Mouse (Mus musculus) thymus, adult 2 months (tissue): ENCODE data around the gene Csnk1g2. TPM values are rescaled to one million over a fixed set of nuclear protein-coding genes. Genes with fewer than 3 reads are reported as not detected.

Source experiments
- DNase-seq: peaks from one replicate; pipeline ENCODE4 v3.0.0; 2021
- H3K27ac ChIP-seq: fragments of 200-500 bp; 2 replicates; pipeline ENCODE4 v1.5.1; 2012; ENCODE audit warnings: low read length, control low read depth; ENCODE audit not compliant: control insufficient read depth, insufficient read depth
- H3K27me3 ChIP-seq: fragments of 200-500 bp; 2 replicates; pipeline ENCODE4 v1.6.1; 2012; ENCODE audit warnings: mild to moderate bottlenecking, low read length, moderate library complexity, mixed read lengths; ENCODE audit not compliant: control insufficient read depth, insufficient read depth
- H3K36me3 ChIP-seq: fragments of 200-500 bp; 2 replicates; pipeline ENCODE4 v1.6.1; 2012; ENCODE audit warnings: mild to moderate bottlenecking, low read length, moderate library complexity; ENCODE audit not compliant: control insufficient read depth, insufficient read depth
- H3K4me1 ChIP-seq: fragments of 200-500 bp; replicated peaks from 2 replicates; pipeline ENCODE4 v1.6.1; 2012; ENCODE audit warnings: low read length; ENCODE audit not compliant: control insufficient read depth, insufficient read depth
- H3K4me3 ChIP-seq: fragments of 200-500 bp; 2 replicates; pipeline ENCODE4 v1.5.1; 2012; ENCODE audit warnings: mild to moderate bottlenecking, low read length, control low read depth, moderate library complexity; ENCODE audit not compliant: control insufficient read depth, insufficient read depth
- CTCF ChIP-seq: fragments of 200-500 bp; IDR thresholded peaks from 2 replicates; pipeline ENCODE4 v1.5.1; 2012; ENCODE audit warnings: mild to moderate bottlenecking, control low read depth, low read length, moderate library complexity, borderline replicate concordance; ENCODE audit not compliant: control insufficient read depth, poor library complexity, insufficient read depth; ENCODE audit errors: extremely low read depth
- POLR2A ChIP-seq: fragments of 200-500 bp; IDR thresholded peaks from 2 replicates; pipeline ENCODE4 v1.6.1; 2012; ENCODE audit warnings: mild to moderate bottlenecking, low read length, control low read depth, moderate library complexity; ENCODE audit not compliant: control insufficient read depth, poor library complexity, insufficient read depth; ENCODE audit errors: extremely low read depth
- WGBS: fragments of 180-500 bp; shearing (Covaris S2); methylation state at CpG from one replicate; pipeline ENCODE4 v1.1.7; 2018; 5-methylcytosine and 5-hydroxymethylcytosine counted together
- polyA plus RNA-seq: library from polyadenylated mRNA; depleted of rRNA; stranded (reverse); fragments of >200 nt; gene quantifications from 2 replicates; pipeline ENCODE4 v1.2.3, GENCODE M21; 2012

Csnk1g2 gene
- polyA plus RNA-seq, 1 experiment, result 492 TPM

GRCm38 (mm10) chr10:80678601-80679377 lies 56.2 kb downstream of the Csnk1g2 start:
- no peaks in the 10 kb centered on the region for H3K27me3 ChIP-seq
- DNase-seq, result no peak
- peaks cover 74% of the 10 kb centered on the region for H3K4me1 ChIP-seq
- 18% methylated on average over 10 of the region's 10 CpGs for WGBS
- no peaks in the 10 kb centered on the region for H3K36me3 ChIP-seq
- H3K27ac ChIP-seq, result peak overlapping the region; percentile 97
- TF ChIP-seq CTCF (no peak), POLR2A (no peak)
- peak overlapping the region; percentile 15 for H3K4me3 ChIP-seq

- Histone ChIP-seq H3K4me1 (peaks cover 71% of the 10 kb centered on the region), H3K4me3 (no peak overlapping the region), H3K27me3 (no peaks in the 10 kb centered on the region), H3K36me3 (no peaks in the 10 kb centered on the region; the same call in 1 of the 2 replicates), H3K27ac (peak overlapping the region; percentile 97)
- WGBS, result 55% methylated on average over 9 of the region's 9 CpGs
- TF ChIP-seq POLR2A (no peak), CTCF (no peak)
- no peak for DNase-seq
Measured at GRCm38 (mm10) chr10:80679556-80680259, 57.1 kb downstream of the Csnk1g2 start.

- H3K27ac ChIP-seq, result peak overlapping the region; percentile 6; the same call in 1 of the 2 replicates
- H3K4me3 ChIP-seq, result no peak overlapping the region
- no peak for DNase-seq
- WGBS, result 66% methylated on average over 2 of the region's 2 CpGs
- H3K4me1 ChIP-seq, result peaks cover 67% of the 10 kb centered on the region
- H3K27me3 ChIP-seq, result no peaks in the 10 kb centered on the region
- peaks cover 5% of the 10 kb centered on the region for H3K36me3 ChIP-seq
- TF ChIP-seq CTCF (no peak), POLR2A (no peak)
Measured at GRCm38 (mm10) chr10:80680260-80680696, 57.6 kb downstream of the Csnk1g2 start.

- Histone ChIP-seq H3K27ac (peak overlapping the region; percentile 94), H3K4me3 (no peak overlapping the region), H3K27me3 (no peaks in the 10 kb centered on the region), H3K36me3 (peaks cover 23% of the 10 kb centered on the region), H3K4me1 (peaks cover 64% of the 10 kb centered on the region)
- peak; percentile 42 for DNase-seq
- TF ChIP-seq CTCF, result no peak
- no peak for TF ChIP-seq POLR2A
- 34% methylated on average over 6 of the region's 6 CpGs for WGBS
Measured at GRCm38 (mm10) chr10:80682003-80682402, 59.4 kb downstream of the Csnk1g2 start.

- Histone ChIP-seq H3K36me3 (peaks cover 32% of the 10 kb centered on the region), H3K4me1 (peaks cover 49% of the 10 kb centered on the region), H3K27me3 (no peaks in the 10 kb centered on the region), H3K4me3 (no peak overlapping the region), H3K27ac (no peak overlapping the region)
- TF ChIP-seq POLR2A, result no peak
- TF ChIP-seq CTCF, result no peak
- no peak for DNase-seq
- 92% methylated on average over 1 of the region's 1 CpGs for WGBS
Measured at GRCm38 (mm10) chr10:80683647-80684046, 61.0 kb downstream of the Csnk1g2 start.

- peak; percentile 88 for DNase-seq
- TF ChIP-seq CTCF (peak; percentile 89), POLR2A (no peak)
Measured at GRCm38 (mm10) chr10:80684214-80684613, 61.6 kb downstream of the Csnk1g2 start.

More at GRCm38 (mm10) chr10:80684214-80684613, 61.6 kb downstream of the Csnk1g2 start:
- Histone ChIP-seq H3K4me3 (no peak overlapping the region), H3K27me3 (no peaks in the 10 kb centered on the region), H3K36me3 (peaks cover 37% of the 10 kb centered on the region), H3K27ac (no peak overlapping the region), H3K4me1 (peaks cover 44% of the 10 kb centered on the region)
- 46% methylated on average over 6 of the region's 6 CpGs for WGBS
